Mouse (Mus musculus) gastrocnemius, adult 18-20 months (tissue): Measurements from ENCODE around the gene Bspry. TPM values are rescaled to one million over a fixed set of nuclear protein-coding genes. Genes with fewer than 3 reads are reported as not detected.
A peak's percentile ranks its signal among the peaks of the same experiment; 100 is the strongest.

Experiments used
- DNase-seq: peaks from one replicate; pipeline ENCODE4 v3.0.0; 2021; ENCODE audit warnings: low spot score
- total RNA-seq, 2 experiments: library from RNA; stranded (reverse); gene quantifications; 2 replicates each; pipeline ENCODE4 v1.2.3; 2021

Bspry gene
- total RNA-seq, 2 experiments from 2014 or later = not detected

DNA sequence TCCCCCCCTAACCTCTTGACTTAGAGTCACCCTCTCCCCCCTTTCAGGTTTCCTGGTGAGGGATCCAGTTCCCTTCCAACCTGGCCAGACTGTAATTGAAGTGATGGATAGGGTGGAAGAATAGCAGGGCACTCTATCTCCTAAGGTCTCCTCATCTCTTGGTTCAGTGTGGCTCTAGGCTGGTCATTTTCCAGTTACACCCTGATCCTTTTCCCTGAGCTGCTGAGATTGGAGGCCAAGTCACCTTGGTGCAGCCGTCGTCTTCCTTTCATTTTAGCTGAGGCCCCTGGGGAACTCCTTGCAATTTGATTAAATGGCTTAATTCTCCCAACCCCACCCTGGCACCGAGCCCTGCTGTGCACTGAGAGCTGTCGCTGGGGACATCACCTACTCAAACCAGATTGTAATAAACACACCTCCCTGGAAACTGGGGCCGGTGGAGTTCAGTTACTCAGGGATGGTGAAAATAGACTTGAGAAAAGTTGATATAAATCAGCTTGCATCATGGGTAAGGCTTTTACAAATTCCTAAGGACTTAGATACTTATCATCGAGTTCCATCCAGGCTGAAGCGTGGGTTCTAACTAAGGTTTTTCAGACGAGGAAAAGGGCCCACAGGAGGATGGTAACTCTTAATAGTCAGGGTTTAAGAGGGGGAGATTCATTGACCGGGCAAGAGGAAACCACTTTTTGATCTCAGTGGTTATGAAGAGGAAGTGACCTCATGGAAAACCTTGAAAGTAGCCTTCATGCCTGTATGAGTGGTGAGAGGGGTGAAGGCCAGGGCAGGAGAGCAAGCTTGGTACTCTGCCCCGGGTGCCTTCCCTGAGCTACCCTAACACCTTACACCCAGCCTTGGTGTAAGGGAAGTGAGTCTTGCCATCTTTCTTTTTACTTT is 1.1 kb downstream of the Bspry start:
- DNase-seq = no peak

GRCm38 (mm10) chr4:62484928-62485327 is 5.1 kb downstream of the Bspry start:
- DNase-seq = no peak

GRCm38 (mm10) chr4:62485450-62486161 is 5.8 kb downstream of the Bspry start:
- no peak for DNase-seq

- DNase-seq = no peak
Measured at GRCm38 (mm10) chr4:62486162-62486696, 6.4 kb downstream of the Bspry start.

GRCm38 (mm10) chr4:62487172-62487571 is 7.3 kb downstream of the Bspry start:
- no peak for DNase-seq

DNA sequence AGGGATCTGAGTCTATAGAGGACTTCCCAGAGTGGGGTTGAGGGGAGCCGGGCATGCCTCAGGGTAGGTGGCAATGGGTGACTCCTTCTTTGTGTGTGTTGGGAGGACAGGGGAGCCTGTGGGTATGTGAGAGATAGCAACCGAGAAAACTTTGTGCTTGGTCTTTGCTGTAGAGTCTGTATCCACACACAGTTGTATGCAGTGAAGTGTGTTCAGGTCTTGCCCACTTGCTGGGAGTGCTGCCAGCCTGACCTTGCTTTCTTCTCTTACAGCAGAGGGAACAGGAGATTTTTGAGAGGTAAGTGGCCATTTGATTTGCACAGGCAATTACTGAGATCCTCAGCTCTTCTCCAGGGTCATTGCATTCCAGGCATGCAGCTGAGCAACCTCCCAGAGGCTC is 8.1 kb downstream of the Bspry start:
- DNase-seq = no peak

GRCm38 (mm10) chr4:62492682-62493081 is 12.8 kb downstream of the Bspry start:
- DNase-seq = no peak

GRCm38 (mm10) chr4:62494230-62494629 is 14.4 kb downstream of the Bspry start:
- no peak for DNase-seq

- peak; percentile 60 for DNase-seq
Measured at GRCm38 (mm10) chr4:62495946-62496345, 16.1 kb downstream of the Bspry start.

GRCm38 (mm10) chr4:62496815-62497214 is 17.0 kb downstream of the Bspry start:
- DNase-seq = peak; percentile 38

GRCm38 (mm10) chr4:62500799-62501198 is 20.9 kb downstream of the Bspry start:
- DNase-seq = no peak

- DNase-seq = no peak
Measured at GRCm38 (mm10) chr4:62501534-62501933, 21.7 kb downstream of the Bspry start.

GRCm38 (mm10) chr4:62501964-62502732 is 22.3 kb downstream of the Bspry start:
- DNase-seq = peak; percentile 92

DNA sequence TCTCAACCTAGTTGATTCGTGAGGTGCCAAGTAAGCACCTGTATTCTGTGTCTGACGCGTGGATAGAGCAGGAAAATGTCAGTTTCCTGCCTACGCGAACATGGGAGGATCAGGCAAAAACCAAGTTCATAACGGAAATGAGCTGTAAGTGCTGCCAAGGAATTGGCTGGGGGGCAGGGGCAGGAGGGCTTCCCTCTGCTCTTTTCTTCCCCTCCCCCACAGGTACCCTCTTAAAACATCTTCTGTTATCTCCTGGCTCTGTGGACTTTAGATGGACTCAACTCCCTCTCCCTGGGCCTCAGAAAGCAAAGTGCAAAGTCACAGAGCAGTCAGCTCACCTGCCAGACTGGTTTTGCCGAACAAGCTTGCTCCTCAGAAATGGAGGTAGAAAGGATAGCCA is 23.1 kb downstream of the Bspry start:
- no peak for DNase-seq

DNA sequence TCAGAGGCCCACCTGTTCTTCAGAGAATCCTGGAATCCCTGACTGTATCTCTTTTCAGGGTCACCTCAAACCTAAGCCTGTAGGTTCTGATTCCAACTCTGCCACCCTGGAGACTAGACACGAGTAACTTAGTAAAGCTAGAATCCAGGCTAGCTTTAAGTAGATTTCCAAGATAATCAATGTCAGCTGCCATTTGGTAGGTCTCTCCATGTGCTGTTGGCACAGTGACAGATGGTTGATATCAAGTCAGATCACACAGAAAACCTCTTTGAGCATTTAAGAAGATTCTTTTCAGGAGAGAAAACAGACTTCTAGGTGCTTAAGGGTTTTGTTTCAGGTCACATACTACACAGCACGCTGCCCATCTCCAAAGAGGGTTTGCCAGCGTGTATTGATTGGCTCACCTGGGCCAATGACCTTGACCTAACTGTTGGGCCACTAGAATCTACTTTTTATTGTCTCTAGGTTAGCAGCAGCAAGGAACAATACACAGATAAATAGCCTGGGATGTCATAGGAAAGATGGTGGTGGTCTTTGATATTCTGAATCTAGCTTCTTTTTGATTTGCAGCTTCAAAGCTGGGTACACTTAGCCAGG is 23.6 kb downstream of the Bspry start, which contains the start of gene Hdhd3:
TSS of gene Hdhd3 (minus strand) at position 94 of the 597 bp plus-strand sequence.
- DNase-seq = no peak

DNA sequence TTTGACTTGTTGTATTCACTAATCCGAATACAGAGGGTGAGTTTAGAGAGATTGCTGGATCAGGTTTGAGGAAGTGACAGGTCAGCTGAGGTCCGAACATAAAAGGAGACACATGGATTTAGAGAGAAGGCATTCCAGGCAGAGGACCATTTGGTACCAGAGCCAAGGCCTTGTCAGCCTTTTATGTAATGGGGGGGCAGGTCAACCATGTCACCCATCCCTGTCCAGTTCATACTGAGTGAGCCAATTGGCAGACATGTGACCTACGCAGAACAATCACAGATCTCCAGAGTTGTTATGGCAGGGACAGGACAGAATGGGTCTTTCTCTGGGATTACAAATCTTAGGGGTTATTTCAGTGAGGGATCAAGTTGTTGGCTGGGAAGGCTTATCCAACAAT is 26.1 kb downstream of the Bspry start:
- DNase-seq = no peak

GRCm38 (mm10) chr4:62506798-62507197 is 26.9 kb downstream of the Bspry start:
- peak; percentile 30 for DNase-seq

GRCm38 (mm10) chr4:62508839-62509238 is 29.0 kb downstream of the Bspry start:
- DNase-seq = no peak

DNA sequence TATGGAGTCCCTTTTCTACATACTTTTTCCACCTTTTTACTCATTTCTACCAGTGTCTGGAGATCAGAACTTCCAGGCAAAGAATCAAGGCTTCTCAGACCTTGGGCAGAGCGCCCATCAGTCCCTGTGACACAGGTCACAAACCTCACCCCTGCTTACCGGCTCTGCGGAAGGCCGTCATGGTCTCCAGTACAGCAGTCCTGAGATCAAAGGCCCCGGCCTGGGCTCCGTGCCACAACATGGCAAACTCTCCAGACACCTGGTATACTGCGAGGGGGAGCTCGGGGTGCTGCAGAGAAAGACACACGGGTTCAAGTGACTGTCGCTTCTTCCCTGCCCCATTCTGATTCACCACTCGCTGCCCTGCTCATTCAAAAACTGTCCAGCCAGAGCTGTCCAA is 30.1 kb downstream of the Bspry start:
- DNase-seq = no peak

GRCm38 (mm10) chr4:62513998-62514506 is 34.2 kb downstream of the Bspry start:
- no peak for DNase-seq

DNA sequence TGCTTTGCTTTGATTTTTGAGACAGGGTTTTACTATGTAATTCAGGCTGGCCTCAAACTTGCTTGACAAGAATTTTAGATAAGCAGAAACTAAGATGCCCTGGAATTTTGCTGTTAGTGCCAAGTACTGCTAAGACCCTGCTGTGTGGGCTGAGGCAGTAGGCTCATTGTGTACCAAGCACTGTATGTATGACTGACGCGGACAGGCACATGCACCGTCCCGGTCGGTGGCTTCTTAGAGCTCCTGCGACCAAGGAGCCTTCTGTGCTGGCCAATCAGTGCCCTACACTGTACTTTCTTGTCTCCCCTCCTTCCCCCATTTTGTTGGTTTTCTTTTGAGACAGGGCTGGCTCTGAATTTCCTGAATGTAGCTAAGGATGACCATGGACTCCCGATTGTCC is 35.1 kb downstream of the Bspry start:
- DNase-seq = no peak
